Mouse (Mus musculus): ENCODE results near the gene Btbd8. TPM values are rescaled to one million over a fixed set of nuclear protein-coding genes. Genes with fewer than 3 reads are reported as not detected.
A peak's percentile ranks its signal among the peaks of the same experiment; 100 is the strongest.

Btbd8 gene
- polyA plus RNA-seq, 1 experiment from 2014 or later: 3.8 TPM

DNA sequence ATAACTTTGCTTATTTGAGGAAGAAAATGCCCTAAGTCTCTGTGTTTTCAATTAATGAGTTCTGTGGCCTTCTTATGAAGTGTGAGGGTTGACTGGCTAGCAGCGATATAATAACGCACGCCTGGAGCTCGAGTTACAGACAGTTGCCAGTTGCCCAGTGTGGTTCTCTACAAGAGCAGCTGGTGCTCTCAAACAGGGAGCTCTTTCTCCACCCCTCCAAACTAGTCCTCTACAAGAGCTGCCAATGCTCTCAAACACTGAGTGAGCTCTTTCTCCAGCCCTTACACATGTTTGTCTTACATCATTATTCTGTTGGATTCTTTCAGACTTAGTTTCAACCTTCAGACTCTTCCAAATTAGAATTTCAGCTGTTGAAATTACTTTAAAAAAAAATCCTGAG is 26.5 kb upstream of the Btbd8 start:
- Histone ChIP-seq H3K9ac (ENCODE audit: low read length) (no peak overlapping the region), H3K4me3 (replicated peaks; ENCODE audit: low read length) (no peak overlapping the region), H3K9me3 (replicated peaks; ENCODE audit: control insufficient read depth, low read length) (no peaks in the 10 kb centered on the region), H3K4me2 (ENCODE audit: low read depth, low read length) (no peak overlapping the region), H3K36me3 (ENCODE audit: control insufficient read depth, insufficient read depth, low read length) (no peaks in the 10 kb centered on the region), H3K27me3 (ENCODE audit: control insufficient read depth, insufficient read depth, low read length) (no peaks in the 10 kb centered on the region), H3K4me1 (ENCODE audit: control insufficient read depth, insufficient read depth, low read length) (no peaks in the 10 kb centered on the region), H3K27ac (ENCODE audit: low read length) (no peak overlapping the region)
- 40% methylated on average over 4 of the region's 4 CpGs for WGBS
- ATAC-seq (ENCODE audit: insufficient read depth, low FRiP score): no peak

DNA sequence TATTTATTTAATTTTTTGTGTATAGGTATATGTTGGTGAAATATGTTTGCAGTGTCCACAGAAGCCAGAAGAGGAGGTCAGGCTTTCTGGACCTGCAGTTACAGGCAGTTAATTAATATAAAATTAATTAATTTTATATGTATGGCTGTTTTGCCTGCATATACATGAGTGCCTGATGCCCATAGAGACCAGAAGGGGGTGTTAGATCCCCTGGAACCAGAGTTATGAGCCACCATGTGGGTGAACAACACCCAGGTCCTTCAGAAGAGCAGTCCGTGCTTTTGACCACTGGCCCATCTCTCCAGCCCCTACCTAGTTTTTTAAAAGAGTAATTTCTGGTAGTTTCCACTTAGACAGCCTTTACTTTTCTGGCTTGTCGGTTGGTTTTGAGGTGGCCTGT is 25.5 kb upstream of the Btbd8 start:
- no peak overlapping the region for H3K27ac ChIP-seq (ENCODE audit: low read length)
- H3K36me3 ChIP-seq (ENCODE audit: control insufficient read depth, insufficient read depth, low read length): no peaks in the 10 kb centered on the region
- no peak overlapping the region for H3K4me3 ChIP-seq (replicated peaks; ENCODE audit: low read length)
- no peak for ATAC-seq (ENCODE audit: insufficient read depth, low FRiP score)
- no peaks in the 10 kb centered on the region for H3K9me3 ChIP-seq (replicated peaks; ENCODE audit: control insufficient read depth, low read length)
- H3K9ac ChIP-seq (ENCODE audit: low read length): no peak overlapping the region
- H3K4me1 ChIP-seq (ENCODE audit: control insufficient read depth, insufficient read depth, low read length): no peaks in the 10 kb centered on the region
- no peak overlapping the region for H3K4me2 ChIP-seq (ENCODE audit: low read depth, low read length)
- no peaks in the 10 kb centered on the region for H3K27me3 ChIP-seq (ENCODE audit: control insufficient read depth, insufficient read depth, low read length)
- 84% methylated on average over 2 of the region's 2 CpGs for WGBS

DNA sequence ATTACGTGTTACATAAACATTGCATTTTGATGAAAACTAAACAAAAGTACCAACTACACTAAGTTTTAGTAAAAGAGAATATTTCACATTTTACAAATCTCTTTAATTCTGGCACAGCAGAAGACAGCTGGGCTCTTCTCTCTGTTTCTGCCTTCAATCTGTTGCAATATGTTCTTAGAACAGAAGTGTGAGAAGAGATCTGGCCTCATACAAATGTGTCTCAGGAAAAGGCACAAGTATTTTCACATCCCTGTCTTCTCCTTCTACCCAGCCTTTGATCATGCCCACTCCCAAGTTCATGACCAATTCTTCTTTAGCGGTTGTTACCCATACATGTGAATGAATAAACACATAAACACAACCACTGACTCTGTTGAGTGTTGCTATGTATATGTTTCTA is 22.7 kb upstream of the Btbd8 start:
- no peak for ATAC-seq (ENCODE audit: insufficient read depth, low FRiP score)
- Histone ChIP-seq H3K27me3 (ENCODE audit: control insufficient read depth, insufficient read depth, low read length) (no peaks in the 10 kb centered on the region), H3K9me3 (replicated peaks; ENCODE audit: control insufficient read depth, low read length) (no peaks in the 10 kb centered on the region), H3K36me3 (ENCODE audit: control insufficient read depth, insufficient read depth, low read length) (no peaks in the 10 kb centered on the region), H3K27ac (ENCODE audit: low read length) (no peak overlapping the region), H3K4me3 (replicated peaks; ENCODE audit: low read length) (no peak overlapping the region), H3K4me2 (ENCODE audit: low read depth, low read length) (no peak overlapping the region), H3K4me1 (ENCODE audit: control insufficient read depth, insufficient read depth, low read length) (no peaks in the 10 kb centered on the region), H3K9ac (ENCODE audit: low read length) (no peak overlapping the region)
- WGBS: 71% methylated on average over 2 of the region's 2 CpGs

DNA sequence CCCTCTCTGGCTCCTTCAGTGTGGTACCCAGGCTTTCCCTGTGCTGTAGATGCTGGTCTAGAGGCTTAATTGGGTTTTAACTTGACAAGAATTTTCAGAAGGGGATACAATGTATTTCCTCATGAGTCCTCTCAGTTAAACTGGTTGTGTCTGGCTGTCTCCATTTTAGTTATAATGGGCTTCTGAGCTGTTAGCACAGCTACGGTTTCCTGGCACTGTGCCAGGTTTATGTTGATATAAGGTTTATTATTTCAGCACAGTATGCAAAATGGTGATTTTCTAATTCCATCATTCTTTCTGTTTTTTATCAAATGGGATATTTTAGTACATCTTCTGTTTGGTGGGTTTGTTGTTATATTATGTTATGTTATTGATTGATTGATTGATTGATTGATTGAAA is 16.1 kb upstream of the Btbd8 start:
- Histone ChIP-seq H3K4me1 (ENCODE audit: control insufficient read depth, insufficient read depth, low read length) (no peaks in the 10 kb centered on the region), H3K36me3 (ENCODE audit: control insufficient read depth, insufficient read depth, low read length) (no peaks in the 10 kb centered on the region), H3K27ac (ENCODE audit: low read length) (no peak overlapping the region), H3K4me2 (ENCODE audit: low read depth, low read length) (no peak overlapping the region), H3K27me3 (ENCODE audit: control insufficient read depth, insufficient read depth, low read length) (no peaks in the 10 kb centered on the region), H3K9ac (ENCODE audit: low read length) (no peak overlapping the region), H3K4me3 (replicated peaks; ENCODE audit: low read length) (no peak overlapping the region), H3K9me3 (replicated peaks; ENCODE audit: control insufficient read depth, low read length) (no peaks in the 10 kb centered on the region)
- no peak for ATAC-seq (ENCODE audit: insufficient read depth, low FRiP score)
- WGBS: 20% methylated on average over 1 of the region's 1 CpGs

DNA sequence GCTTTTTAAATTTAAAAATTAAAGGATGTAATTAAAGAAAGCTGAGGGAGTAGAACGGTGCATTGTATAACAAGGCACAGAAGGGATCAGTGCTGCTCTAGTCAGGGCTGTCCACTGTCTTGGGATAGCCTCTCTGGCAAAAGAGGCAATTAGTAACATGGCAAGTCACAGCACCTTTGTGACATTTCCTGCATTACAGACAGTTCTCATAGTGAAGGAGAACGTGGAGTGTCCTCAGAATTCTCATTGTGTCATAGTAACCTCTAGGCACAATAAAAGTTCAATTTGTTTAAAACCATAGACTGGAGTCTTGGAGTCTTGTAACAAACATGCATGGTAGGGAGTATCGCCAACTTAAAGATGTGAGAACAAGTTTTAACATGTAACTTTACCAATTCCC is 6.5 kb upstream of the Btbd8 start, which contains the start of gene Lpcat2b:
Lpcat2b (plus strand) TSS at position 301 of the 400 bp plus-strand sequence.
- Histone ChIP-seq H3K9ac (ENCODE audit: low read length) (no peak within 1 kb of the TSS), H3K9me3 (replicated peaks; ENCODE audit: control insufficient read depth, low read length) (no peaks in the 10 kb centered on the region), H3K4me1 (ENCODE audit: control insufficient read depth, insufficient read depth, low read length) (no peaks in the 10 kb centered on the region), H3K27ac (ENCODE audit: low read length) (no peak within 1 kb of the TSS), H3K27me3 (ENCODE audit: control insufficient read depth, insufficient read depth, low read length) (no peaks in the 10 kb centered on the region), H3K4me2 (ENCODE audit: low read depth, low read length) (no peak within 1 kb of the TSS), H3K36me3 (ENCODE audit: control insufficient read depth, insufficient read depth, low read length) (no peaks in the 10 kb centered on the region), H3K4me3 (replicated peaks; ENCODE audit: low read length) (no peak within 1 kb of the TSS)
- 76% methylated on average over 3 of the region's 3 CpGs for WGBS
- ATAC-seq (ENCODE audit: insufficient read depth, low FRiP score): no peak

DNA sequence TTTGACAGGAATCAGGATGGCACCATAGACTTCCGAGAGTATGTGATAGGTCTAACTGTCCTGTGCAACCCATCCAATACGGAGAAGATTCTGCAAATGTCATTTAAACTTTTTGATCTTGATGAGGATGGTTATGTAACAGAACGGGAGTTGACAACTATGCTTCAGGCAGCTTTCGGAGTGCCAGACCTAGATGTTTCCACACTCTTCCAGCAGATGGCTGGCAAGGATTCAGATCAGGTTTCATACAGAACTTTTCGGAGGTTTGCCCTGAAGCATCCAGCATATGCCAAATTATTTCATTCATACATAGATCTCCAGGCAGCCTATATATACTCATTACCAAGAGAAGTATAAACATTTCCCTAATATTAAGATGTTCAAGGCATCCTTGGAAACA is 3.8 kb upstream of the Btbd8 start:
- WGBS: 82% methylated on average over 5 of the region's 5 CpGs
- Histone ChIP-seq H3K27me3 (ENCODE audit: control insufficient read depth, insufficient read depth, low read length) (no peaks in the 10 kb centered on the region), H3K27ac (ENCODE audit: low read length) (no peak overlapping the region), H3K4me2 (ENCODE audit: low read depth, low read length) (no peak overlapping the region), H3K9me3 (replicated peaks; ENCODE audit: control insufficient read depth, low read length) (no peaks in the 10 kb centered on the region), H3K36me3 (ENCODE audit: control insufficient read depth, insufficient read depth, low read length) (no peaks in the 10 kb centered on the region), H3K4me1 (ENCODE audit: control insufficient read depth, insufficient read depth, low read length) (peaks cover 7% of the 10 kb centered on the region), H3K9ac (ENCODE audit: low read length) (no peak overlapping the region), H3K4me3 (replicated peaks; ENCODE audit: low read length) (no peak overlapping the region)
- no peak for ATAC-seq (ENCODE audit: insufficient read depth, low FRiP score)

DNA sequence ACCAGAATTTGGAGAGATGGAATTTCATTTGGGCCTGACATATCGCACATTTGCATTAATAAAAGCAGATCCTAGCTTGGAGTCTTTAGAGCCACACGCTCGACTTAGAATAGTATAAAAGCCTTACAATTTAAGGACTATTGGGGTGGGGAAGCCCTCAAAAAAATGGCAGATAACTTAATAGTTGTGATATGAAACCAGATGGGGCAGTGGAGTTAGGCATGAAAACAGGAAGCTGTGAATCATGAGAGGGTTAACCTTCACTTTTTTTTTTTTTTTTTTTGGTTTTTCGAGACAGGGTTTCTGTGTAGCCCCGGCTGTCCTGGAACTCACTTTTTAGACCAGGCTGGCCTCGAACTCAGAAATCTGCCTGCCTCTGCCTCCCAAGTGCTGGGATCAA is 1.6 kb upstream of the Btbd8 start:
- H3K4me1 ChIP-seq (ENCODE audit: control insufficient read depth, insufficient read depth, low read length): peaks cover 7% of the 10 kb centered on the region
- no peak overlapping the region for H3K4me2 ChIP-seq (ENCODE audit: low read depth, low read length)
- WGBS: 78% methylated on average over 6 of the region's 6 CpGs
- H3K27me3 ChIP-seq (ENCODE audit: control insufficient read depth, insufficient read depth, low read length): no peaks in the 10 kb centered on the region
- ATAC-seq (ENCODE audit: insufficient read depth, low FRiP score): no peak
- no peak overlapping the region for H3K9ac ChIP-seq (ENCODE audit: low read length)
- H3K27ac ChIP-seq (ENCODE audit: low read length): no peak overlapping the region
- H3K36me3 ChIP-seq (ENCODE audit: control insufficient read depth, insufficient read depth, low read length): no peaks in the 10 kb centered on the region
- no peak overlapping the region for H3K4me3 ChIP-seq (replicated peaks; ENCODE audit: low read length)
- no peaks in the 10 kb centered on the region for H3K9me3 ChIP-seq (replicated peaks; ENCODE audit: control insufficient read depth, low read length)

DNA sequence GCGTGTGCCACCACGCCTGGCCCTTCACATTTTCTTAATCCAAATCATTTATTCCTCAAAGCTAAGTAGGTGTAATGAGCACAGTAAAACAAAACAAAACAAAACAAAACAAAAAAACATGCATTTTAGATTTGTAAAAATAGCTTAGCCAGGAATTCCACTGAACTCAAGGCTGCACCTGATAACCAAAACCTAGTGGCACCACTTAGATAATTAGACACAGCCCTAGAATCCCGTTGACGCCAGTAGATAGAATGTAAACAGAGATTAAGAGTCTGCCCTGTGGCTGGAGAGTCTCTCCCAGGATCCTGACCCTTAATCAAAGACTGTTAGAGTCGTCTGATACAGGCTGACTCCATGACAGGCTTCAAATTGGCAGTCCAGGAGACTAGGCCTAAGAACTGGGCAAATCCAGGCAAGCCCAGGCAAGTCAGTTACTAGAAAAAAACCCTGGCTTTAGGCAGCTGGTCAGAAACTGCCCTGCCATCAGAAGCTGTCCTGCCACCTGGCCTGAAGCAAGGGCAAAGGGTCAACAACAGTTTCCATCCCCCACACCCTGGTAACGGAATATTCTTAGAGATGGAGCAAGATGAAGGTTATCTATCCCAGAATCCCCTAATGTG is 1.1 kb upstream of the Btbd8 start:
- no peak overlapping the region for H3K27ac ChIP-seq (ENCODE audit: low read length)
- H3K36me3 ChIP-seq (ENCODE audit: control insufficient read depth, insufficient read depth, low read length): no peaks in the 10 kb centered on the region
- no peaks in the 10 kb centered on the region for H3K9me3 ChIP-seq (replicated peaks; ENCODE audit: control insufficient read depth, low read length)
- ATAC-seq (ENCODE audit: insufficient read depth, low FRiP score): no peak
- H3K4me2 ChIP-seq (ENCODE audit: low read depth, low read length): no peak overlapping the region
- peaks cover 7% of the 10 kb centered on the region for H3K4me1 ChIP-seq (ENCODE audit: control insufficient read depth, insufficient read depth, low read length)
- no peak overlapping the region for H3K4me3 ChIP-seq (replicated peaks; ENCODE audit: low read length)
- H3K9ac ChIP-seq (ENCODE audit: low read length): no peak overlapping the region
- WGBS: 65% methylated on average over 6 of the region's 6 CpGs
- H3K27me3 ChIP-seq (ENCODE audit: control insufficient read depth, insufficient read depth, low read length): no peaks in the 10 kb centered on the region

DNA sequence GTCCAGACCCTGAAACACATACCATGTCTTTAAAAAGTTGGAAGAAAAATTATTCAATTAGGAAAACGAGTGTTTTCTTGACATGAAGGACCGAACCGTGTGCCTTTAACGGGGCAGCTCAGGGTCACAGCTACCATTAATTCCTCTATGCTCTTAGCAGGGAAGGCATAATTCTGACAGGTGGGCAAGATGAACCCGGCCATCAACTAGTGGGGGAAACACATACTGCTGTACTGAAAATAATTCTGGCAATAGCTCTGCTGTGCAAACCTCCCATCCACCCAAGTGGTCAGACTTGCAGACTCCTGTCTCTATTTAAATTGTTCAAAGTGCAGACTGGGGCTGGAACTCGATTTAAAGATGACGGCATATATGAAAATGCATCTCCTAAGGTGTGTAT is 556 bp downstream of the Btbd8 start:
- no peaks in the 10 kb centered on the region for H3K27me3 ChIP-seq (ENCODE audit: control insufficient read depth, insufficient read depth, low read length)
- peaks cover 7% of the 10 kb centered on the region for H3K4me1 ChIP-seq (ENCODE audit: control insufficient read depth, insufficient read depth, low read length)
- WGBS: 18% methylated on average over 7 of the region's 7 CpGs
- H3K9ac ChIP-seq (ENCODE audit: low read length): peak overlapping the region; percentile 96
- H3K9me3 ChIP-seq (replicated peaks; ENCODE audit: control insufficient read depth, low read length): no peaks in the 10 kb centered on the region
- H3K36me3 ChIP-seq (ENCODE audit: control insufficient read depth, insufficient read depth, low read length): no peaks in the 10 kb centered on the region
- no peak for ATAC-seq (ENCODE audit: insufficient read depth, low FRiP score)
- H3K4me3 ChIP-seq (replicated peaks; ENCODE audit: low read length): peak overlapping the region; percentile 82
- peak overlapping the region; percentile 86 for H3K4me2 ChIP-seq (ENCODE audit: low read depth, low read length)
- H3K27ac ChIP-seq (ENCODE audit: low read length): peak overlapping the region; percentile 88

Data from stomach, embryonic 16.5 days (tissue).